ENCODE assay signal across 18 mouse cellular contexts in the genomic region with DNA sequence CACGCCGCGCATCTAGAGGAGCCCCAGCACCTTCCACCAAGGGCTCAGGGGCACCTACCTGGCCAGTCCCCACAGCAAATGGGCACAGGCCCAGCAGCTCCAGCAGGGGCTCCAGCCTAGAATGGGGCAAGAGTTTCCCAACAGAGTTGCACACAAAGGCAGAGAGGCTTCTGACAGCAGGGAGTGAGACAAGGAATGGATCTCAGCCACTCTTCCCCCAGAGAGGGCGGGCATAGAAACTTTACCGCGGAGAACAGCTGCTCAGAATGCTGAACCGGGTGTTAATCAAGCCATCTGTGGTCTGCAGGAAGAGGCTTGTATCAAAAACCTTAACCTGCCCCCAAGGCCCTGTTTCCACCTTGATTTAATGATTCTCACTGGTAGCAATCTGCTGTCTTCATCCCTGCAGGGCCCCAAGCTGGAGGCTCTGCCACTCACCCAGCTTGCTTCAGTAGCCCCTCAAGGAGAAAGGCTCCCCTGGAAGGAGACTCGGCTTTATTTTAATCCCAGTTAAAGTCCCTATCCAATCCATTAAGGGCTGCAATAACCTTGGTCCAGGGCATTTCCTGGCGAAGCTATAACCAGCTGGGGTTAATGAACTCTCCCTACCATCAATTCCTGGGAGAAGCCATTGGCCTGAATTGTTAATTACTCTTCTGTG. TPM values are rescaled to one million over a fixed set of nuclear protein-coding genes. Genes with fewer than 3 reads are reported as not detected.
DNase-seq lines count a peak whose midpoint lies in the region; ATAC-seq and TF ChIP-seq lines count a peak whose summit lies in the region.
"Had no signal": no experiment of that assay in that cellular context is flagged by ENCODE, and none has a peak within 500 bp of the region (broad histone marks: within the 10 kb centered on the region; RNA-seq: fewer than 3 reads in every experiment).

No protein-coding gene starts in this region.

- ATAC-seq in limb, embryonic 11.5 days (ENCODE audit: insufficient number of reproducible peaks, low FRiP score, low TSS enrichment, low read depth), result no peak
- no peak for ATAC-seq in midbrain, postnatal 0 days (ENCODE audit: low FRiP score)
- ATAC-seq: intestine, postnatal 0 days had no signal

- TF ChIP-seq POLR2A in brain, embryonic 14.5 days (IDR thresholded peaks at IDR 0.05; ENCODE audit: borderline replicate concordance, extremely low read depth, insufficient read depth, insufficient read length, poor library complexity, severe bottlenecking), result no peak

- H3K27me3 ChIP-seq in limb, embryonic 11.5 days (ENCODE audit: control insufficient read depth, insufficient read depth, low read length), result no peaks in the 10 kb centered on the region
- H3K27me3 ChIP-seq in limb, embryonic 10.5 days (ENCODE audit: low read depth, poor library complexity, severe bottlenecking), result no peaks in the 10 kb centered on the region
- no peaks in the 10 kb centered on the region for H3K27me3 ChIP-seq in midbrain, postnatal 0 days (ENCODE audit: insufficient read depth, low read length)

- no peak overlapping the region for H3K27ac ChIP-seq in limb, embryonic 11.5 days (replicated peaks; ENCODE audit: low read depth, low read length)
- H3K27ac ChIP-seq in limb, embryonic 10.5 days, result no peak overlapping the region; the same call in 1 of the 2 replicates
- H3K27ac ChIP-seq in midbrain, postnatal 0 days (ENCODE audit: low read depth, low read length), result no peak overlapping the region
- H3K27ac ChIP-seq: gastrocnemius, adult 2 months; heart, embryonic 10.5 days; liver, embryonic 14.5 days had no signal

- TF ChIP-seq CTCF in brain, embryonic 14.5 days (IDR thresholded peaks at IDR 0.05; ENCODE audit: borderline replicate concordance, extremely low read depth, insufficient read depth, insufficient read length), result no peak
- no peak for TF ChIP-seq CTCF in midbrain, postnatal 0 days (IDR thresholded peaks at IDR 0.05)

- H3K36me3 ChIP-seq in limb, embryonic 11.5 days (ENCODE audit: control insufficient read depth, insufficient read depth, low read length), result no peaks in the 10 kb centered on the region
- no peaks in the 10 kb centered on the region for H3K36me3 ChIP-seq in limb, embryonic 10.5 days
- no peaks in the 10 kb centered on the region for H3K36me3 ChIP-seq in midbrain, postnatal 0 days (ENCODE audit: insufficient read depth, low read length)
- H3K36me3 ChIP-seq: heart, embryonic 10.5 days had no signal

- H3K9ac ChIP-seq in limb, embryonic 11.5 days (ENCODE audit: low read length), result no peak overlapping the region
- H3K9ac ChIP-seq in midbrain, postnatal 0 days (replicated peaks; ENCODE audit: low read length, poor library complexity, severe bottlenecking), result no peak overlapping the region
- H3K9ac ChIP-seq: liver, embryonic 14.5 days had no signal

- peak; percentile 35 for DNase-seq in limb, embryonic 11.5 days (ENCODE audit: low spot score)
- DNase-seq in limb, embryonic 10.5 days (ENCODE audit: low spot score), result no peak
- peak; percentile 68 for DNase-seq in brain, embryonic 14.5 days (ENCODE audit: low read depth)
- peak; percentile 26 for DNase-seq in forelimb bud, embryonic 11.5 days (ENCODE audit: low read depth, low spot score)
- peak; percentile 24 for DNase-seq in midbrain, postnatal 0 days (ENCODE audit: low spot score)
- no peak for DNase-seq in cerebellum, adult 11-12 months
- no peak for DNase-seq in kidney, postnatal 4 days
- DNase-seq: adrenal gland, postnatal 25 days; gastrocnemius, adult 2 months; kidney, postnatal 14 days; lung, postnatal 36 days had no signal

- peaks cover 9% of the 10 kb centered on the region; the same call in 1 of the 2 replicates for H3K4me1 ChIP-seq in limb, embryonic 11.5 days (ENCODE audit: control insufficient read depth, insufficient read depth, low read length)
- peaks cover 11% of the 10 kb centered on the region for H3K4me1 ChIP-seq in limb, embryonic 10.5 days
- H3K4me1 ChIP-seq in midbrain, postnatal 0 days (ENCODE audit: insufficient read depth, low read length), result no peaks in the 10 kb centered on the region
- H3K4me1 ChIP-seq: heart, embryonic 10.5 days had no signal

- H3K4me3 ChIP-seq in limb, embryonic 11.5 days (ENCODE audit: low read depth, low read length), result no peak overlapping the region
- no peak overlapping the region for H3K4me3 ChIP-seq in limb, embryonic 10.5 days
- H3K4me3 ChIP-seq in midbrain, postnatal 0 days (ENCODE audit: low read depth, low read length), result no peak overlapping the region
- H3K4me3 ChIP-seq: gastrocnemius, adult 2 months; heart, embryonic 10.5 days had no signal

- peak overlapping the region; percentile 22; the same call in 1 of the 2 replicates for H3K4me2 ChIP-seq in limb, embryonic 11.5 days (ENCODE audit: low read depth, severe bottlenecking)
- H3K4me2 ChIP-seq in midbrain, postnatal 0 days (ENCODE audit: low read depth, low read length, poor library complexity, severe bottlenecking), result no peak overlapping the region

- 26% methylated on average over 9 of the region's 9 CpGs for WGBS in limb, embryonic 11.5 days
- WGBS in limb, embryonic 10.5 days, result 44% methylated on average over 9 of the region's 9 CpGs
- WGBS in midbrain, postnatal 0 days, result 28% methylated on average over 9 of the region's 9 CpGs

- no peaks in the 10 kb centered on the region for H3K9me3 ChIP-seq in limb, embryonic 11.5 days (ENCODE audit: control insufficient read depth, low read length)
- H3K9me3 ChIP-seq in limb, embryonic 10.5 days (replicated peaks), result no peaks in the 10 kb centered on the region
- H3K9me3 ChIP-seq in midbrain, postnatal 0 days (ENCODE audit: low read length), result no peaks in the 10 kb centered on the region
- H3K9me3 ChIP-seq: heart, embryonic 10.5 days had no signal

RNA-seq across cellular contexts. Expression of gene Tmco5, which starts 1.4 kb away (rescaled TPM):
- not detected in 2 replicates for polyA plus RNA-seq in limb, embryonic 11.5 days (2014; fragmentation: Nextera tagmentation; extraction: Ambion mirVana)
- polyA plus RNA-seq in limb, embryonic 10.5 days (2016; fragmentation: Nextera tagmentation; extraction: Ambion mirVana), result not detected in 2 replicates
- not detected in 2 replicates for polyA plus RNA-seq in brain, embryonic 14.5 days (2012; rRNA removed)
- total RNA-seq in midbrain, postnatal 0 days (2014; rRNA removed), result not detected in 2 replicates
- polyA plus RNA-seq in midbrain, postnatal 0 days (2015; fragmentation: Nextera tagmentation; extraction: Ambion mirVana), result not detected in 2 replicates
- total RNA-seq: adrenal gland, postnatal 25 days; common myeloid progenitor, adult 5-6 weeks; gastrocnemius, adult 2 months; heart, postnatal 25 days; MEL had no signal
- polyA plus RNA-seq: heart, embryonic 10.5 days; intestine, postnatal 0 days; liver, embryonic 14.5 days; spleen, adult 2 months had no signal

Comparison
In these comparisons a context has a peak if more than half of its experiments do, and no peak if none do; other contexts are left out.
1. DNase-seq: peak in limb, embryonic 11.5 days (single experiment), brain, embryonic 14.5 days (single experiment), forelimb bud, embryonic 11.5 days (single experiment) and midbrain, postnatal 0 days (single experiment); none in limb, embryonic 10.5 days (single experiment), cerebellum, adult 11-12 months (single experiment) and kidney, postnatal 4 days (0 of 2).